Mouse (Mus musculus) kidney, postnatal 10 days (tissue): ENCODE measurements at regions not wholly inside any gene's neighbourhood (a gene's known extent, or its start where the extent isn't known, plus 50 kb on each side); places are given as distances from the start of the nearest gene placed in this dataset.

Experiments
- DNase-seq: peaks from one replicate; pipeline ENCODE4 v3.0.0; 2021; ENCODE audit warnings: mixed read lengths

GRCm38 (mm10) chr3:68758609-68759008, 68.2 kb downstream of the Il12a start:
- peak; percentile 38 for DNase-seq

- DNase-seq: peak; percentile 71
Measured at GRCm38 (mm10) chr3:68759375-68759774, 68.9 kb downstream of the Il12a start.

- no peak for DNase-seq
Measured at GRCm38 (mm10) chr3:68760806-68761205, 70.4 kb downstream of the Il12a start.

GRCm38 (mm10) chr3:68761242-68761625, 70.8 kb downstream of the Il12a start:
- no peak for DNase-seq

GRCm38 (mm10) chr3:68761626-68762331, 71.3 kb downstream of the Il12a start:
- peak; percentile 53 for DNase-seq

GRCm38 (mm10) chr3:68762988-68763387, 72.5 kb downstream of the Il12a start:
- DNase-seq: no peak

GRCm38 (mm10) chr3:68764336-68764735, 73.9 kb downstream of the Il12a start:
- DNase-seq: no peak

GRCm38 (mm10) chr3:68764917-68765598, 74.6 kb downstream of the Il12a start:
- DNase-seq: peak; percentile 64

GRCm38 (mm10) chr3:68771579-68771978, 81.1 kb downstream of the Il12a start:
- DNase-seq: peak; percentile 1

GRCm38 (mm10) chr3:68777801-68778200, 87.4 kb downstream of the Il12a start:
- no peak for DNase-seq

GRCm38 (mm10) chr3:68778354-68779040, 88.1 kb downstream of the Il12a start:
- DNase-seq: no peak

- peak; percentile 77 for DNase-seq
Measured at GRCm38 (mm10) chr3:68780843-68781242, 88.5 kb upstream of the 1110032F04Rik start.

- DNase-seq: no peak
Measured at GRCm38 (mm10) chr3:68781466-68781865, 87.9 kb upstream of the 1110032F04Rik start.

GRCm38 (mm10) chr3:68782363-68782762, 87.0 kb upstream of the 1110032F04Rik start:
- no peak for DNase-seq

GRCm38 (mm10) chr3:68783666-68784416, 85.5 kb upstream of the 1110032F04Rik start:
- DNase-seq: no peak

GRCm38 (mm10) chr3:68786771-68787170, 82.6 kb upstream of the 1110032F04Rik start:
- no peak for DNase-seq

GRCm38 (mm10) chr3:68787385-68788175, 81.8 kb upstream of the 1110032F04Rik start:
- no peak for DNase-seq

- DNase-seq: peak; percentile 58
Measured at GRCm38 (mm10) chr3:68789491-68789890, 79.9 kb upstream of the 1110032F04Rik start.

- DNase-seq: no peak
Measured at GRCm38 (mm10) chr3:68790466-68790865, 78.9 kb upstream of the 1110032F04Rik start.

GRCm38 (mm10) chr3:68792883-68793282, 76.5 kb upstream of the 1110032F04Rik start:
- DNase-seq: no peak

GRCm38 (mm10) chr3:68793923-68794322, 75.5 kb upstream of the 1110032F04Rik start:
- no peak for DNase-seq

GRCm38 (mm10) chr3:68794380-68795014, 74.9 kb upstream of the 1110032F04Rik start:
- no peak for DNase-seq
